Mouse (Mus musculus): ENCODE measurements at regions not wholly inside any gene's neighbourhood (a gene's known extent, or its start where the extent isn't known, plus 50 kb on each side); places are given as distances from the start of the nearest gene placed in this dataset.

GRCm38 (mm10) chr9:115481176-115481575 is 171.0 kb upstream of the Stt3b start:
- no peak for TF ChIP-seq POLR2A (IDR thresholded peaks at IDR 0.05; ENCODE audit: low read depth, low read length)
- TF ChIP-seq CTCF (conservative IDR thresholded peaks at IDR 0.05; ENCODE audit: insufficient read depth, insufficient read length, low read depth, low read length): no peak
- DNase-seq: no peak

GRCm38 (mm10) chr9:115483024-115483423 is 172.8 kb upstream of the Stt3b start:
- no peak for DNase-seq
- no peak for TF ChIP-seq CTCF (conservative IDR thresholded peaks at IDR 0.05; ENCODE audit: insufficient read depth, insufficient read length, low read depth, low read length)
- no peak for TF ChIP-seq POLR2A (IDR thresholded peaks at IDR 0.05; ENCODE audit: low read depth, low read length)
- Histone ChIP-seq H3K36me3 (ENCODE audit: control insufficient read depth, insufficient read depth, low read length) (no peaks in the 10 kb centered on the region), H3K4me1 (ENCODE audit: control insufficient read depth, insufficient read depth, low read length) (no peaks in the 10 kb centered on the region), H3K27me3 (replicated peaks; ENCODE audit: control insufficient read depth, insufficient read depth, low read length) (no peaks in the 10 kb centered on the region), H3K4me3 (ENCODE audit: insufficient read depth, low read depth, low read length) (no peak overlapping the region), H3K27ac (ENCODE audit: insufficient read depth, low read depth, low read length) (no peak overlapping the region)
- WGBS: 66% methylated on average over 7 of the region's 7 CpGs

More at GRCm38 (mm10) chr9:115481176-115481575, 171.0 kb upstream of the Stt3b start:
- no peak overlapping the region for H3K4me3 ChIP-seq (ENCODE audit: insufficient read depth, low read depth, low read length)
- H3K27me3 ChIP-seq (replicated peaks; ENCODE audit: control insufficient read depth, insufficient read depth, low read length): no peaks in the 10 kb centered on the region
- WGBS: 84% methylated on average over 5 of the region's 5 CpGs
- H3K36me3 ChIP-seq (ENCODE audit: control insufficient read depth, insufficient read depth, low read length): no peaks in the 10 kb centered on the region
- H3K4me1 ChIP-seq (ENCODE audit: control insufficient read depth, insufficient read depth, low read length): no peaks in the 10 kb centered on the region
- no peak overlapping the region for H3K27ac ChIP-seq (ENCODE audit: insufficient read depth, low read depth, low read length)

DNA sequence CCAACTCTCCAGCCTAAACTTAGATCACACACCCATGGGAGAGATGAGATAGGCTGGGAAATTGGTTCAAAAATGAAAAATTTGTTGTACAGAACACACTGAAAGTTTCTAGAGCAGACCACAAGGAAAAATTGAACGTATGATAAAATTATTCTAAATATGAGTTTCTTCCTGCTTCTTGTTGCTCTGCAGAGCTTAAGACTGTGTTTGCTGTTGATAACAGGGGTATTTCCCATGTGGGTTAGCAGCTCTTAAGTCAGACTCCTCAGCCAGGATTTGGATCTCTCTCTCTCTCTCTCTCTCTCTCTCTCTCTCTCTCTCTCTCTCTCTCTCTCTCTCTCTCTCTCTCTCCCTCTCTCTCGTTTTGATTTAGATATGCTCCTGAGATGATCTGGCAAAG is 173.5 kb upstream of the Stt3b start:
- Histone ChIP-seq H3K27me3 (replicated peaks; ENCODE audit: control insufficient read depth, insufficient read depth, low read length) (no peaks in the 10 kb centered on the region), H3K27ac (ENCODE audit: insufficient read depth, low read depth, low read length) (no peak overlapping the region), H3K4me1 (ENCODE audit: control insufficient read depth, insufficient read depth, low read length) (no peaks in the 10 kb centered on the region), H3K36me3 (ENCODE audit: control insufficient read depth, insufficient read depth, low read length) (no peaks in the 10 kb centered on the region), H3K4me3 (ENCODE audit: insufficient read depth, low read depth, low read length) (no peak overlapping the region)
- TF ChIP-seq POLR2A (IDR thresholded peaks at IDR 0.05; ENCODE audit: low read depth, low read length): no peak
- TF ChIP-seq CTCF (conservative IDR thresholded peaks at IDR 0.05; ENCODE audit: insufficient read depth, insufficient read length, low read depth, low read length): no peak
- no peak for DNase-seq
- 37% methylated on average over 2 of the region's 2 CpGs for WGBS

- Histone ChIP-seq H3K27me3 (replicated peaks; ENCODE audit: control insufficient read depth, insufficient read depth, low read length) (no peaks in the 10 kb centered on the region), H3K4me3 (ENCODE audit: insufficient read depth, low read depth, low read length) (no peak overlapping the region), H3K27ac (ENCODE audit: insufficient read depth, low read depth, low read length) (no peak overlapping the region), H3K36me3 (ENCODE audit: control insufficient read depth, insufficient read depth, low read length) (no peaks in the 10 kb centered on the region), H3K4me1 (ENCODE audit: control insufficient read depth, insufficient read depth, low read length) (no peaks in the 10 kb centered on the region)
- no peak for TF ChIP-seq POLR2A (IDR thresholded peaks at IDR 0.05; ENCODE audit: low read depth, low read length)
- no peak for TF ChIP-seq CTCF (conservative IDR thresholded peaks at IDR 0.05; ENCODE audit: insufficient read depth, insufficient read length, low read depth, low read length)
- peak; percentile 4 for DNase-seq
- 96% methylated on average over 1 of the region's 1 CpGs for WGBS
These were observed 174.2 kb upstream of the Stt3b start for GRCm38 (mm10) chr9:115484408-115484807.

DNA sequence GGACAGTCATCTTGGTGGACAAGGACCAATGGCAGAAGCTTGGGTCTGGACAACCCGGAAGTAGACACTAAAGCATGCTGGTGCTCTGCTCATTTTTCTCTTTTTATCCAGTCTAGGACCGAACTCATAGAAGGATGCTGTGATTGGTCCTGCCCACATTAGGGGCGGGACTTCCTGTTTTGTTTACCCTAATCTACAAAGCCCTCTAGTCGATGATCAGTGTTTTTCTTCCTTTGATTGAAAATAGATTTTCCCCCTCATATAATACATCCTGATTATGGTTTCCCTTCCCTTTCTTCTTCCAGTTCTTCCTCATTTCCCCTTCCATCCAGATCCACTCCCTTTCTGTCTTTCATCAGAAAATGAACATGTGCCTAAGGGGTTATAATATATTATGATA is 175.0 kb upstream of the Stt3b start:
- no peak overlapping the region for H3K27ac ChIP-seq (ENCODE audit: insufficient read depth, low read depth, low read length)
- H3K4me1 ChIP-seq (ENCODE audit: control insufficient read depth, insufficient read depth, low read length): no peaks in the 10 kb centered on the region
- no peak for DNase-seq
- no peaks in the 10 kb centered on the region for H3K27me3 ChIP-seq (replicated peaks; ENCODE audit: control insufficient read depth, insufficient read depth, low read length)
- TF ChIP-seq CTCF (conservative IDR thresholded peaks at IDR 0.05; ENCODE audit: insufficient read depth, insufficient read length, low read depth, low read length): no peak
- no peak for TF ChIP-seq POLR2A (IDR thresholded peaks at IDR 0.05; ENCODE audit: low read depth, low read length)
- WGBS: 89% methylated on average over 4 of the region's 4 CpGs
- H3K4me3 ChIP-seq (ENCODE audit: insufficient read depth, low read depth, low read length): no peak overlapping the region
- H3K36me3 ChIP-seq (ENCODE audit: control insufficient read depth, insufficient read depth, low read length): no peaks in the 10 kb centered on the region

GRCm38 (mm10) chr9:115487175-115487760 is 177.0 kb upstream of the Stt3b start:
- 96% methylated on average over 5 of the region's 5 CpGs for WGBS
- no peak for TF ChIP-seq CTCF (conservative IDR thresholded peaks at IDR 0.05; ENCODE audit: insufficient read depth, insufficient read length, low read depth, low read length)
- no peak for TF ChIP-seq POLR2A (IDR thresholded peaks at IDR 0.05; ENCODE audit: low read depth, low read length)
- no peak for DNase-seq

DNA sequence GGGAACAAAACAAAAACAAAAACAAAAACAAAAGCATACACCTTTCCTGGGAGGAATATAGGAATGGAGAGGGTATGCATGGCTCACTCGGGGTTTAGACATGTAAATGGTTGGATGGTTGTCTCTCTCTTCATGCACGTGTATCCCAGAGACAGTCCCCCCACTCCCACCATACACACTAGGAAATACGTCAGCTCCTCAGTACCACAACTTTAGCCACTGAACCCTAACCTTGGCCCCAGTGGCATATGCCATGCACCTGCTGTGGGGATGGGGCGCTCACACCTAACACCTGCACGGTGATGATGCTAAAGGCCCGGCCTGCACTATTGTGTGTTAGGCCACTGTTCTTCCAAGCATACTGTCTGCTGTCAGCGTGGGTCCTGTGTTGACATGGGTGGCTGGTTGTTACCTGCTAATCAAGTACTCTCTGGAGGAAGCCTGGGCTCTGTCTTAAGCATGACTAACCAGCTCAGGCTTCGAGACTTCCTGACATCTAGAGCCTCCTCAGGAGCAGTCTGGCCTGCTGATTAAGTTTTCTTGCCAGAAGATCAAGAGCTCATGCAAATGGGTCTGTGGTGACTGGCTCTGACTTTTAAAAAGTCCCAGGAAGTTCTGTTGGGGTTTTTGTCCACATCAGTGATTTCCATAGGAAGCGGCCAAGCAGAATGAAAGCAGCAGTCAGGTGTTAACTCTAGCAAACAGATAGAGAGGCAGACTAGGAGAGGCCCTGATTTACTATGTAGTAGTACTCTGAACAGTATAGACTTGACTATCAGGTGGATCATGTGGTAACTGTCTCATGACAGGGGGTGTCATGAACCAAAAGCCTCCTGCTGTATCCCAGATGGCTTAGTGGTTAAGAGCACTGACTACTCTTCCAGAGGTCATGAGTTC is 178.9 kb upstream of the Stt3b start:
- Histone ChIP-seq H3K4me1 (ENCODE audit: control insufficient read depth, insufficient read depth, low read length) (no peaks in the 10 kb centered on the region), H3K27ac (ENCODE audit: insufficient read depth, low read depth, low read length) (no peak overlapping the region), H3K27me3 (replicated peaks; ENCODE audit: control insufficient read depth, insufficient read depth, low read length) (no peaks in the 10 kb centered on the region), H3K36me3 (ENCODE audit: control insufficient read depth, insufficient read depth, low read length) (no peaks in the 10 kb centered on the region), H3K4me3 (ENCODE audit: insufficient read depth, low read depth, low read length) (no peak overlapping the region)
- 75% methylated on average over 9 of the region's 9 CpGs for WGBS
- DNase-seq: no peak
- TF ChIP-seq CTCF (conservative IDR thresholded peaks at IDR 0.05; ENCODE audit: insufficient read depth, insufficient read length, low read depth, low read length) (no peak), POLR2A (IDR thresholded peaks at IDR 0.05; ENCODE audit: low read depth, low read length) (no peak)

More at GRCm38 (mm10) chr9:115487175-115487760, 177.0 kb upstream of the Stt3b start:
- Histone ChIP-seq H3K36me3 (ENCODE audit: control insufficient read depth, insufficient read depth, low read length) (no peaks in the 10 kb centered on the region), H3K4me3 (ENCODE audit: insufficient read depth, low read depth, low read length) (no peak overlapping the region), H3K27ac (ENCODE audit: insufficient read depth, low read depth, low read length) (no peak overlapping the region), H3K27me3 (replicated peaks; ENCODE audit: control insufficient read depth, insufficient read depth, low read length) (no peaks in the 10 kb centered on the region), H3K4me1 (ENCODE audit: control insufficient read depth, insufficient read depth, low read length) (no peaks in the 10 kb centered on the region)
